Mouse (Mus musculus) CH12F3 (cell line): Measurements from ENCODE around the gene Pdcd4.

Experiments used
- in situ Hi-C: fragments of 300-500 bp; cut with MboI; formaldehyde crosslinking; loops from 2 replicates; pipeline ENCODE4 v1.14.3; 2020; ENCODE audit warnings: low sequenced_read_pairs

Pdcd4 gene

GRCm38 (mm10) chr19:53892061-53892460 is at the start of gene Pdcd4:
Gene Pdcd4 (plus strand): TSS chr19:53892231.
- in situ Hi-C loops, result no loop called here

DNA sequence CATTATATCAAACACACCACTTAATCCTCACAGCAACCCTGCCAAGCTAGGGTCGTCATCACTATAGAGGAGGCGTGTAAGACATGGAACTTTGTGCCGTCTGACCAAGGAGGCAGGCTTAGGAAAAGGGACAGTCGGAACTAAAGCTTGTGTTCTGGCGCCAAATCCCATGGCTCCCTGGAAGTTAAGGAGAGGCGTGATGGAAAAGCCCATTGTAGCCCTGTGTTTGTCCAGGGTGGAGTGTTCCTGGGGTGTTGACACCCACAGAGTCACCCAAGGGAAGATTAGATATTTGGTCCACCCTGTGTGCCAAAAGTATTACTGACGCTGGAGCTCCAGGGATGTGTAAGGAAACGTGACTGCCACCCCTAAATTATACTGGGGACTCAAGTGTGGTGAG is 48.1 kb upstream of the Pdcd4 start:
- in situ Hi-C loops, result no loop called here

GRCm38 (mm10) chr19:53848272-53848995 is 43.6 kb upstream of the Pdcd4 start:
- in situ Hi-C loops, result no loop called here

- in situ Hi-C loops, result no loop called here
Observed at GRCm38 (mm10) chr19:53850166-53850922, 41.7 kb upstream of the Pdcd4 start.

DNA sequence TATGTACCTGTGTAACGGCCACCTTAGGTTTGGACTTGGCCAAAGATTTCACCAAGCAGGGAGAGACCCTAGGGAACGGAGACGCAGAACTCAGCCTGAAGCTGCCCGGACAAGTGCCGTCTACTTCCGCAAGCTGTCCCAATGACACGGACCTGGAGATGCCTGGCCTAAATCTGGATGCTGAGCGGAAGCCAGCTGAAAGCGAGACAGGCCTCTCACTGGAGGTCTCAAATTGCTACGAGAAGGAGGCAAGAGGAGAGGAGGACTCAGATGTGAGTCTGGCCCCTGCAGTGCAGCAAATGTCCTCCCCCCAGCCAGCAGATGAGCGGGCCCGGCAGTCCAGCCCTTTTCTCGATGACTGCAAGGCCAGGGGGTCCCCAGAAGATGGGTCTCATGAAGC is 40.7 kb upstream of the Pdcd4 start:
- in situ Hi-C loops, result no loop called here

DNA sequence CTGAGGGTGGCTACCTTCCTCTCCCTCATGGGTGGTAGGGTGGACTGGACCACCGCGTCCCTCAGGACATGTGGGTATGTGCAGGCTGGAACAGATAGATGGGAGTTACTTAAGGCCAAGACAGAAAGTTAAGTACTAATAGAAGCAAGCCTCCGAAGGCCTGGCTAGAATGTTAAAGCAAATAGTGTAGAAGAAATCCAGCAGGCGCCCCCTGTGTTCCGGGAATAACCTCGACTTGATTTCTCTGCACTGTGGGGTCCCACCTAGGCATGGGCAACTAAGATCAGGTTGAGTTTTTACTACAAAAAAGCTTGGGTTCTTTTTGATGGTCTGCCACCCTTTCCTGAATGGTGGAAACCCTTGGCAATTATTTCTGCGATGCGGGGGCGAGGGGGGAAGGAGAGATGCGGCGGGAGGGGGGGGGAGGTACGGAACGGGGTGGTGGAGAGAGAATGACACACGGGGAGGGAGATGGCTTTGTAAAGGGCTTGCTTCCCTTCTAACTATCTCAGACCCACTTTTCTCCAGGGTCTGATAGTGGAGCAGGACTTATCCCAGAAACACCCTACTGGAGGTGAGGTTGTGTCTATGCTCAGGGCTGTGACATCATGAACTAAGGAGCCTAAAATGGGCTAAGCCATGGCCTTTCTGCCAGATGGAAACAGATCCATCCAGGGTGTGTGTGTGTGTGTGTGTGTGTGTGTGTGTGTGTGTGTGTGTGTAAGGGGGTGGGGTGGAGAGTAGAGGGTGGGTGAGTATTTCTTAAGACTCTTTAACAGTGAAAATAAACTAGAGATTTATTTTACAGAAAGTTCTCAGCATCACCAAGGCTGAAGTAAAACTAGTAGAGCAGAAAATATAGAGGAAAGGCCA is 40.0 kb upstream of the Pdcd4 start:
- in situ Hi-C loops, result no loop called here

DNA sequence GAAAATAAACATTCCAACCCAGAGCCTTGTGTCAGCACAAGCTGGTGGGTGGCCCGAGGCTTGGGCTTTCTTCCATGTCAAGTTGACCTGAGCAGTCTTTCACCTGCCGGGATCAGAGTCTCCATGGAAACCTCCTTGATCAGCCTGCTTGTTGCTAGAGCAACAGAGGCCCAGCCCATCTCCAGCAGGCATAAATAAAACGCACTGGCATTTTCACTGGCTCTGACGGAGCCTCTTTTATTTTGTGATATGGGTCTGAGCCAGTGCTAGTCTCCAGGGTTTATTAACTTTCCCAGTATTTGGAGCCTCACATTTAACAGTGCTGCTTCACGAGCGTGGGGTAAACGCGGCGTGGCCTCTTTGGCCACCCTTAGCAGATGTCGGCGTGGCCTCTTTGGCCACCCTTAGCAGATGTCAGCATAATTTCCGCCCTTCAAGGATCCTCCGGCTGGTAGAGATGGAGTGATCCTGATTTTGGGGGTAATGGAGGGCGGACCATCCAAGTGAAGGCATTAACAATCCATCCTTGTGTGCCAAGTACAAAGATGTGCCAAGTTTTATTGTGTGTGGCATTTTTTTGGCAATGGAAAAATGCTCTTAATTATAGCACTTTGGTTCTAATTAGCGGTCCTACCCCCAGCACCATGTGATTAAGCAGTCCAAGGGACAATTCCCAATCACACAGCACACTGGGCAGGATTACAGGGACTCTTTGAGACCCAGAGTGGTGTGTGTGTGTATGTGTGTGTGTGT is 39.2 kb upstream of the Pdcd4 start:
- in situ Hi-C loops, result no loop called here

GRCm38 (mm10) chr19:53854978-53855377 is 37.1 kb upstream of the Pdcd4 start:
- in situ Hi-C loops, result no loop called here

GRCm38 (mm10) chr19:53855781-53856180 is 36.2 kb upstream of the Pdcd4 start:
- in situ Hi-C loops, result no loop called here

DNA sequence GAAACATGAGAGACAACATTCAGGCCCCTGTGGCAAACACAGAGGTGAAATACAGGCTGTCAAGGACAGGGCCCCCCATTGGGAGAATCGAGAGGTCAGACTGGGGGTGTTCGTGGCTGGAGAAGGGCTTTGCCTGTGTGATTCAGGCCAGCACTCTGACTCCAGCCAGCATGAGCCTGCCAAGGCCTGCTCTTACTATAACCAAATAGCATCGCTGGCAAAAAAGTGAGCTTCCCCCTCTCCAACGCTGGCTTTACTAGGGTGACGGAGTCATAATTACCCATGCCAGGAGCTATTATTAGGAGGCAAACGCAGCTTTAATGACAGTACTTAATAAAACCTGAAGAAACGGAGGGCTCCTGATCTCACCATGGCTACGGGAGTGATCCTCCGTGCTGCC is 35.2 kb upstream of the Pdcd4 start:
- in situ Hi-C loops, result no loop called here

- in situ Hi-C loops, result no loop called here
Observed at GRCm38 (mm10) chr19:53857962-53858361, 34.1 kb upstream of the Pdcd4 start.

DNA sequence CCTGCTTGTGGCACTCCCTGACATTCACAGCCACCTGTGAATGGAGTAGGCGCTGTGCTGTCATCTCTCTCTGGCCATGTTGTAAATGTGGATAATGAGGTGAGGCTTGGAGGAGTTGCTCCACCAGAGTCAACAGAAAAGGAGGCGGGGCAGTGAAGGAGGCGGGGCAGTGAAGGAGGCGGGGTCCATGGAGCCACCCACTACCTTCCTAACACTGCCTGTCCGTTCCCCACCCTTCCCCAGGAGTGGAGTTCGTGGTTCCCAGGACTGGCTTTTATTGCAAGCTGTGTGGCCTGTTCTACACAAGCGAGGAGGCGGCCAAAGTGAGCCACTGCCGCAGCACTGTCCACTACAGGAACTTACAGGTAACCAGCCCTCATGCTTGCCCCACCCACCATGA is 32.9 kb upstream of the Pdcd4 start:
- in situ Hi-C loops, result no loop called here

DNA sequence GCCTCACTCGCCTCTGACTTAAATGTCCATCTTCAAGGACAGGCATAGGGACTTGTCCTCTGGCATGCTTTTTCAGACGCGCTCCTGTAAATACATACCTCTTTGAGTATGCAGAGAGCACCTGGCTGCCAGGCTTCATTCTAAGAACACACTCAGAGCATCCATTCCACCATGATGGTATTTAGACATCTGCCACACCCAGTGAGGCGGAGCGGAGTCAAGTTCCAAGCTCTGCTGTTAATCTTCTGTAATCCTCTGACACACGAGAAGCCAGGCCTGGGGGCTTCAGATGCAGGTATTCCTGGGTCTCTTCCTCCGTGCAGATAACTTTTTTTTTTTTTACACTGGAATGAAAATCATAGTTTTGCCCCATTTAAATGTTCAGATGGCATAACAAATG is 32.4 kb upstream of the Pdcd4 start:
- in situ Hi-C loops, result no loop called here

- in situ Hi-C loops, result no loop called here
Observed at GRCm38 (mm10) chr19:53861346-53861745, 30.7 kb upstream of the Pdcd4 start.

DNA sequence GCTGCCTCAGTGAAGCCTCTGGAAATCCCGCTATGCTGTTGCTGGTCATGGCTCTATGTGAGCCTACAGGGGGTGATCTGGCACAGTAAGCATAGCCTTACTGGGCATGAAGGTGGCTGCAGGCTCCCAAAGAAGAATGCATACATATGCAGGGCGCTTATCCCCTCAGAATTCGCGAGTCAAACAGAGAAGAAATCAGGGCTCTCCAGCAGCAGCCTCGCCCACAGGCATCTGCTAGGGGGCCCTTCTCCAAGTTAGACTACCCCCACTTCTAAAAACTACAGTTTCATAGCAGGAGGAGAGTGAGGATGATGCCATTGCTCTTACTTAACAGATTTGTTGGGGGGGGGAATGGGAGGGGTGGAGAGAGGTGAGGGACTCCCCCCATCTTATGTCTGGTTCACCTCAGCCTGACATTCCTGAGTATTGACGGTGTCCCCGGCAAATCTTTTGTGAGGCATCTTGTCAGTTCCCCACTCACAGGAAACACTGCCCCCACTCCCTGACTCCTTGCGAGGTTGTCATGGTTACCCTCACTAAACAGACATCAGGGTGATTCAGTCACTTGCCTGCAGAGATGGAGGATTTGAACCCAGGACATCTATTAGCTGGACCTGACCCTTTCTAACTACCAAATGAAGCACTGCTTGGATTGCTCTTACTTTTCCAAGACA is 29.3 kb upstream of the Pdcd4 start:
- in situ Hi-C loops, result no loop called here

DNA sequence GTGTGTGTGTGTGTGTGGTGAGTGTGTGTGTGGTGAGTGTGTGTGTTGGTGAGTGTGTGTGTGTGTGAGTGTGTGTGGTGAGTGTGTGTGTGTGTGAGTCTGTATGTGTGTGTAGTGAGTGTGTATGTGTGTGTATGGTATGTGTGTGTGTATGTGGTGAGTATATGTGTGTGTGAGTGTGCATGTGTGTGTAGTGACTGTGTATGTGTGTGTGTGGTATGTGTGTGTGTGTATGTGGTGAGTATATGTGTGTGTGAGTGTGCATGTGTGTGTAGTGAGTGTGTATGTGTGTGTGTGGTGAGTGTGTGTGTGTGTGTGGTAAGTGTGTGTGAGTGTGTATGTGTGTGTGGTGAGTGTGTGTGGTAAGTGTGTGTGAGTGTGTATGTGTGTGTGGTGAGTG is 24.8 kb upstream of the Pdcd4 start:
- in situ Hi-C loops, result no loop called here

DNA sequence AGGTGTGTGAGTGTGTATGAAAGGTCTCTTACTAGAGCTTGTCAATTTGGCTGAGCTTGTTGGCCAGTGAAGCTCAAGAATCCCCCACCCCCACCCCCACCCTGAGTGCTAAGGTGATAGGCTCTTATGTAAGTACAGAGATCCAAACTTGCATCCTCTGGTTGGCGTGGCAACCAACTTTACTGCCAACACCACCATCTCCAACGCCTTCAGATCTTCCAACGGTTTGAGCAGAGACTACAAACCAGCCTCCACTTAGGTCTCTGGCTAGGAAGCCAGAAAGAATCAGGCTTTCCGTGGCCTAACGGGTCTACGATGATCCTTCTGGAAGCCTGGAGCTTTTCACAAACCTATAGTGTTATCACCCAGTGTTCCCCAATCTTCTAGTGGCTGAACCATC is 23.9 kb upstream of the Pdcd4 start:
- in situ Hi-C loops, result no loop called here

DNA sequence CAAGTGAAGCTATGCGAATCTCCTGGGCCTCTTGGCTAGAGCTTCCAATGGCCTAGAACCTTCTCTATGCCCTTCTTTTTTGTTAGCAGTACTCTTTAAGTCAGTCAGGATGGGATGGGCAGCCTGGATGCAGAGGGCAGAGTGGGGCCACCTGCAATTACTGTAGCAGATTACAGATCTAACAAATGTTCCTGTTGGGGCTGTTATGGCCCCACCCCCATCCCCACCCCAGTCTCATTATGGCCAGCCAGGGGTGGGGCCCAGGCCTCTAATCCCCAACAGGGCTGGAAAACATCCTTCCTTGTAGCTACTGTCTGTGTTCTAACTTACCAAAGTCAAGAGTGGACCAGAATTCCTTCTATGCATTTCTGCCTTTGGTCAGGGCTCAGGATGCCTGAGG is 23.2 kb upstream of the Pdcd4 start:
- in situ Hi-C loops, result no loop called here

DNA sequence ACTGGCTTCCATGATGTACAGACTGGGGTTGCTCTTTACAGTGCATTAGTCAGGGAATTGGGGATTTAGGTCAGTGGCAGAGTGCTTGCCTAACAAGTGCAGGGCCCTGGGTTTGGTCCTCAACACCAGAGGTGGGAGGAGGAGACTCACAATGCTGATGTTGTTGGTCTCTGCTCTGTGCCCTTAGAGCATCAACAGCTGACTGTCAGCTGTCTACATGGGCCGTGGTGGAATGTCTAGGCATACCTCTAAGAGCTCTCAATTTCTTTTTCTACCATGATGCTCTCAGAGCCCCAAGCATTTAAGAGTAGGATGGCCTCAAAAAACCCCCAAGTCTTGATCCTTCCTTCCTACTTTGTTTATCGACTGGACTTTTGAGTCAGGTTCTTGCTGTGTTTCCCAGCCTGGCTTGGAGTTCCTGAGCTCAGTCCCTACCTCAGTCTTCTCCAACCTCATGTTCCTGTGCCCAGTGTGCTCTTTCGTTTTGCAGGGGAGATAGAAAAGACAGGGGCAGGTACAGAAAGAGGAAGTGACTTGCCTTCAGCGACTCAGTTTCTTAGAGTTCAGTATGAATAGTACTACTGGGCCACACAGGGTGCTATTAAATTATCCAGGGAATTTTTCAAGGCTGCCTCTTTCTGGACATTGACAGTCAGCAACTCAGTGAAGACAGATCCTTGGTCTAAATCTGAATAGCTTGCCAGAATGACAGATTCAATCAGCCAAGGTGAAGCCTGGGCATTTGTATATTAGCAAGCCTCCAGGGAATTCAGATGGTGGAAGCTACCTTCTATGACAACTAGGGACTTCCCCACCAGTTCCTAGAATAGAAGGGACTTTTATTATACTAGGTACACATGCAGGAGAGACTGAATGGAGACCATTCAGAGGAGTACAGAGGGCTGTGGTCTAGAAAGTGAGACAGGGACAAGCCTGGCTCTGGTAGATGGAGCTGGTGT is 22.3 kb upstream of the Pdcd4 start:
- in situ Hi-C loops, result no loop called here
